Mouse (Mus musculus): ENCODE measurements around the gene Olfr1248.
"Not testable (repeated sequence)": the region's sequence is repeated elsewhere in the genome, so short reads cannot be mapped to it uniquely, and the experiment has no call there.

The Olfr1248 gene

DNA sequence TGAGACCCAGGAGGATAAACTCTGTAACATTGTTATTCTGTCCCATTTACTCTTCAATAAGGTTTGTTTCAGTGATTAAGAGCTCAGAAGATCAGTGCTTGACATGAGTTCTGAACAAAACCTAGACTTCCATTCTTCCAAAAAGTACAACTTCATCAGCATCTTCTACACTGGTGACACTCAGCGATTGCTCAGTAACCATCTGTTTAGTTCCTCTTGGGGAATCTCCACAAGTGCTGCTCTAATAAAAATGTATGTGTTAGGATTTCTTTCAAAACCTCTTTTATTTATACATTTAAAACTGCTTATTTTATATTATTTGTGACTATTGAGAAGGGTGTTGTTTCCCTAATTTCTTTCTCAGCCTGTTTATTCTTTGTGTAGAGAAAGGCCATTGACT lies at the start of gene Olfr1248:
TSS of gene Olfr1248 (minus strand) at position 101 of the 400 bp plus-strand sequence.
- not testable (repeated sequence) for H3K9me3 ChIP-seq (ENCODE audit: low read length); H3K27me3 ChIP-seq (ENCODE audit: insufficient read depth, low read length); H3K4me1 ChIP-seq (replicated peaks; ENCODE audit: low read depth, low read length); H3K4me3 ChIP-seq (replicated peaks; ENCODE audit: low read length); H3K36me3 ChIP-seq (ENCODE audit: insufficient read depth, low read length)

DNA sequence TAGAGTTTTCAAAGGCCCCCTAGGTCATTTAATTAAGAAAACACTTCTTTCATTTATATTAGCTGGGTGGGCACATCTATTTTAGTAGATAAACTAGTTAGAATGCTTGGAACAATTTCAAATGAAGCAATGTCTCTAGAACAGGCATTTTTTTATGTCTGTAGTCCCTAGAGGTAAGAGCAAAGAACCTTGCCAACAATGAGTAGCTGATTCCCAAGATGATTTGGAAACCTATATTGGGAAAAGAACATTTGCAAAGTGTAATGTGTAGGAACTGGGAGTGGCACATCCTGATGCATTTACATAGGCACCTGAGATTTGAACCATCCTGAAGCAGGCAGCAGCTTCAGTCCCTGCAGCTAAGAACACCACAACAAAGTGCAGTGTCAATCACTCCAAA lies 43.3 kb upstream of the Olfr1248 start, which contains the start of gene Olfr1250:
TSS of gene Olfr1250 (minus strand) at position 101 of the 400 bp plus-strand sequence.
- no peak for TF ChIP-seq POU5F1 (IDR thresholded peaks at IDR 0.05; ENCODE audit: borderline replicate concordance, low read length)
- TF ChIP-seq NANOG (IDR thresholded peaks at IDR 0.05; ENCODE audit: borderline replicate concordance, low read length) = no peak
- TF ChIP-seq CTCF (conservative IDR thresholded peaks at IDR 0.05; ENCODE audit: low read length) = no peak
- Histone ChIP-seq H3K4me3 (replicated peaks; ENCODE audit: low read length) (no peak within 1 kb of the TSS), H3K4me1 (replicated peaks; ENCODE audit: low read depth, low read length) (no peaks in the 10 kb centered on the region), H3K9me3 (ENCODE audit: low read length) (no peaks in the 10 kb centered on the region), H3K27me3 (ENCODE audit: insufficient read depth, low read length) (no peaks in the 10 kb centered on the region), H3K36me3 (ENCODE audit: insufficient read depth, low read length) (no peaks in the 10 kb centered on the region)

- no peaks in the 10 kb centered on the region for H3K4me1 ChIP-seq (replicated peaks; ENCODE audit: low read depth, low read length)
- H3K4me3 ChIP-seq (replicated peaks; ENCODE audit: low read length) = no peak within 1 kb of the TSS
- no peaks in the 10 kb centered on the region for H3K36me3 ChIP-seq (ENCODE audit: insufficient read depth, low read length)
- TF ChIP-seq POU5F1 (IDR thresholded peaks at IDR 0.05; ENCODE audit: borderline replicate concordance, low read length) = no peak
- TF ChIP-seq NANOG (IDR thresholded peaks at IDR 0.05; ENCODE audit: borderline replicate concordance, low read length) = no peak
- no peak for TF ChIP-seq CTCF (conservative IDR thresholded peaks at IDR 0.05; ENCODE audit: low read length)
- no peaks in the 10 kb centered on the region for H3K9me3 ChIP-seq (ENCODE audit: low read length)
- no peaks in the 10 kb centered on the region for H3K27me3 ChIP-seq (ENCODE audit: insufficient read depth, low read length)
Measured at GRCm38 (mm10) chr2:89634883-89635282, 16.8 kb upstream of the Olfr1248 start, which contains the start of gene Olfr1249. Olfr1249 (minus strand) TSS chr2:89634983.

DNA sequence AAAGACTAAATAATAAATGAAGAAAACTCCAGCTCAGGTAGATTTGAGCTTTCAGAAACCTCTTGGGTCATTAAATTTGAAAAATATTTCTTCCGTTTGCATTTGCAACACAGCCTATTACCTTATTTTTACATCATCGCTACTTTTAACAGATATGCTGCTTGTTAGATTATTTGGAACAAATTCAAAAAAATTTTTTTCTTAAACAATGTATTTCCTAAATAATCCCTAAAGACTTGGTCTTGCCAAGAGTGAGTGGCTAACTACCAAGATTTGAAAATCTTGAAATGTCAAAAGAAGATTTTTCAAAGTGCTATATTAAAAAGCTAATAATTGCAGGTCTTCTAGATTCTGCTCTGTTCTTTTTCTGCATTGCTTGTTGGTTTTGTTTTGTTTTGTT lies 4.0 kb downstream of the Olfr1248 start, which contains the start of gene Olfr1247:
TSS of gene Olfr1247 (minus strand) at position 101 of the 400 bp plus-strand sequence.
- Histone ChIP-seq H3K9me3 (ENCODE audit: low read length) (no peaks in the 10 kb centered on the region), H3K36me3 (ENCODE audit: insufficient read depth, low read length) (no peaks in the 10 kb centered on the region), H3K4me3 (replicated peaks; ENCODE audit: low read length) (no peak within 1 kb of the TSS), H3K27me3 (ENCODE audit: insufficient read depth, low read length) (no peaks in the 10 kb centered on the region), H3K4me1 (replicated peaks; ENCODE audit: low read depth, low read length) (no peaks in the 10 kb centered on the region)
- TF ChIP-seq POU5F1 (IDR thresholded peaks at IDR 0.05; ENCODE audit: borderline replicate concordance, low read length) (no peak), NANOG (IDR thresholded peaks at IDR 0.05; ENCODE audit: borderline replicate concordance, low read length) (no peak), CTCF (conservative IDR thresholded peaks at IDR 0.05; ENCODE audit: low read length) (no peak)

GRCm38 (mm10) chr2:89593057-89593456 lies 25.0 kb downstream of the Olfr1248 start, which contains the start of gene Olfr1246:
Olfr1246 (minus strand) TSS chr2:89593157.
- Histone ChIP-seq H3K9me3 (ENCODE audit: low read length) (no peaks in the 10 kb centered on the region), H3K27me3 (ENCODE audit: insufficient read depth, low read length) (no peaks in the 10 kb centered on the region), H3K4me3 (replicated peaks; ENCODE audit: low read length) (no peak within 1 kb of the TSS), H3K4me1 (replicated peaks; ENCODE audit: low read depth, low read length) (no peaks in the 10 kb centered on the region), H3K36me3 (ENCODE audit: insufficient read depth, low read length) (no peaks in the 10 kb centered on the region)
- TF ChIP-seq NANOG (IDR thresholded peaks at IDR 0.05; ENCODE audit: borderline replicate concordance, low read length) = no peak
- TF ChIP-seq POU5F1 (IDR thresholded peaks at IDR 0.05; ENCODE audit: borderline replicate concordance, low read length) = no peak
- no peak for TF ChIP-seq CTCF (conservative IDR thresholded peaks at IDR 0.05; ENCODE audit: low read length)

DNA sequence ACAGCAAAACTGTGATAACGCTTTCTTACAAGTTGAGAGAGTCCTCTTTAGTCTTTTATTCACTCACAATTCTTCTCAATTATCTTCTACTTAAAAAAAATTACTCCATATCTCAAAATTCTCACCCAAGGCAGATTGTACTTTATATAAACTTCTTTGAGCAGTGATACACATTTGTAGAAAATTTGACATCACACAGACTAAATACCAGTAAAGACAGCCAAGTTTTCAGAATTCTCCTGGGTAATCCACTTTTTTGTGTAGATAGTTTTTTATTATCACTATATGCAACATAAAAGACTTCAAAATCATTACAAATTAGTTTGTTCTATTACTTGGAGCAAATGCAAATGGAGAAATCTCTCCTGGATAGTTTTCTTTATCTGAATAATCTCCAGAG lies 39.7 kb downstream of the Olfr1248 start, which contains the start of gene Olfr1245:
TSS of gene Olfr1245 (minus strand) at position 101 of the 400 bp plus-strand sequence.
- TF ChIP-seq POU5F1 (IDR thresholded peaks at IDR 0.05; ENCODE audit: borderline replicate concordance, low read length) (no peak), CTCF (conservative IDR thresholded peaks at IDR 0.05; ENCODE audit: low read length) (no peak), NANOG (IDR thresholded peaks at IDR 0.05; ENCODE audit: borderline replicate concordance, low read length) (no peak)

More for the DNA sequence above, 39.7 kb downstream of the Olfr1248 start, which contains the start of gene Olfr1245:
- Histone ChIP-seq H3K9me3 (ENCODE audit: low read length) (peaks cover 3% of the 10 kb centered on the region; the same call in 1 of the 2 replicates), H3K4me3 (replicated peaks; ENCODE audit: low read length) (no peak within 1 kb of the TSS), H3K4me1 (replicated peaks; ENCODE audit: low read depth, low read length) (no peaks in the 10 kb centered on the region), H3K27me3 (ENCODE audit: insufficient read depth, low read length) (no peaks in the 10 kb centered on the region), H3K36me3 (ENCODE audit: insufficient read depth, low read length) (no peaks in the 10 kb centered on the region)

Data from E14TG2a.4 (cell line).